Mouse (Mus musculus): ENCODE data around the gene Gm21970.

DNA sequence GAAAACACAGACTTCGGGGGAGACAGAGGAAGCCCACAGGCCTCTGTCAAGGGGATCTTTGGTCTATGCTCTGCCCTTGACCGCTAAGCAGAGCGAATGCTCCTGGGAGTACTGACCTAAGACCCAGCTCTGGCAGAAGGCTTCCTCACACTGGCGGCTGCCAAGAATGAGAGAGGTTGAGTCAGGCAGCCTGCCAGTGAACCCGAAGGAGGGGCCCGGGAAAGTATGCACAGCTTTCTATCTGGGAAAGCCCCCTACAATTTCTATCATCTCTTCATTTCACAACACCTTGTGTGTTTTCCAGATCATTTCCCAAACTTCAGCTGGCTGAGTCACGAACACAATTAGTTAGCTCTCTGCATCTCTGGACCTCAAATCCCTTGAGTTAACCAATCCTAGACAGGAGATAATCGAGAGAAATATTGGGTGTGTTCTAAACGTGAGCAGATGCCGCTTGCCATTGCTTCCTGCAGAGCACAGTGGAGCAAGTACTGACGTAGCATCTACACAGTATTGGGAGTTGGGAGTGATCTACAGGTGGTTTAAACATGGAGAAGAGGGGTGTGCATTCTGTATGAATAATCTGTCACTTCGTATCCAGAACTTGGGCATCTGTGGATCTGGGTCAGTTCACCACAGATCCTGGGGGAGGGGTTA lies 28.8 kb upstream of the Gm21970 start:
- TF ChIP-seq CTCF (IDR thresholded peaks at IDR 0.05; ENCODE audit: extremely low read depth, insufficient read depth, insufficient read length, insufficient replicate concordance): no peak
- TF ChIP-seq POLR2A (IDR thresholded peaks at IDR 0.05; ENCODE audit: low read depth, low read length): no peak
